Mouse (Mus musculus) kidney, embryonic 16.5 days (tissue): ENCODE results near the gene Ldhd. TPM values are rescaled to one million over a fixed set of nuclear protein-coding genes. Genes with fewer than 3 reads are reported as not detected.

Experiments
- ATAC-seq: fragments of 200-750 bp; cut with Nextera tagmentation; 2 replicates; pipeline ENCODE4 v1.8.0; 2017; ENCODE audit warnings: moderate TSS enrichment; ENCODE audit not compliant: low FRiP score, low TSS enrichment
- H3K27ac ChIP-seq: fragments of 300-500 bp; sonication (generic); 2 replicates; pipeline ENCODE4 v1.5.1; 2014; ENCODE audit warnings: low read length
- H3K27me3 ChIP-seq: fragments of 300-500 bp; sonication (generic); 2 replicates; pipeline ENCODE4 v1.6.1; 2014; ENCODE audit warnings: low read length, control low read depth, mixed read lengths; ENCODE audit not compliant: insufficient read depth
- H3K36me3 ChIP-seq: fragments of 300-500 bp; sonication (generic); 2 replicates; pipeline ENCODE4 v1.6.1; 2014; ENCODE audit warnings: low read length, control low read depth, mixed read lengths; ENCODE audit not compliant: insufficient read depth
- H3K4me1 ChIP-seq: fragments of 300-500 bp; sonication (generic); 2 replicates; pipeline ENCODE4 v1.6.1; 2014; ENCODE audit warnings: low read length, control low read depth, mixed read lengths; ENCODE audit not compliant: insufficient read depth
- H3K4me2 ChIP-seq: fragments of 300-500 bp; sonication (generic); replicated peaks from 2 replicates; pipeline ENCODE4 v1.6.1; 2014; ENCODE audit warnings: low read depth, low read length
- H3K4me3 ChIP-seq: fragments of 300-500 bp; sonication (generic); 2 replicates; pipeline ENCODE4 v1.5.1; 2014; ENCODE audit warnings: mild to moderate bottlenecking, low read length
- H3K9ac ChIP-seq: fragments of 300-500 bp; sonication (generic); replicated peaks from 2 replicates; pipeline ENCODE4 v1.6.1; 2014; ENCODE audit warnings: low read length
- H3K9me3 ChIP-seq: fragments of 300-500 bp; sonication (generic); 2 replicates; pipeline ENCODE4 v1.6.1; 2016; ENCODE audit warnings: low read length, control low read depth
- WGBS: fragments of 180-500 bp; shearing (Covaris S2); extraction: QIAGEN DNeasy Blood & Tissue Kit; methylation state at CpG from one replicate; pipeline ENCODE4 v1.1.7; 2014; 5-methylcytosine and 5-hydroxymethylcytosine counted together
- polyA plus RNA-seq: library from polyadenylated mRNA; unstranded; fragments of >200 nt; fragmentation: Nextera tagmentation; extraction: Ambion mirVana; gene quantifications from 2 replicates; pipeline ENCODE4 v1.2.1, GENCODE M21; 2015

The Ldhd gene
- polyA plus RNA-seq, 1 experiment from 2014 or later: 2.8 TPM

- WGBS: 85% methylated on average over 19 of the region's 19 CpGs
- no peak overlapping the region for H3K9ac ChIP-seq
- no peak overlapping the region for H3K4me3 ChIP-seq
- no peaks in the 10 kb centered on the region; the same call in 1 of the 2 replicates for H3K36me3 ChIP-seq
- H3K9me3 ChIP-seq: no peaks in the 10 kb centered on the region
- H3K4me2 ChIP-seq: no peak overlapping the region
- no peak for ATAC-seq
- no peak overlapping the region for H3K27ac ChIP-seq
- H3K27me3 ChIP-seq: no peaks in the 10 kb centered on the region
- H3K4me1 ChIP-seq: peaks cover 10% of the 10 kb centered on the region
These were observed 1.2 kb downstream of the Ldhd start for GRCm38 (mm10) chr8:111628894-111629501.

- ATAC-seq: no peak
- Histone ChIP-seq H3K9me3 (no peaks in the 10 kb centered on the region), H3K27me3 (no peaks in the 10 kb centered on the region), H3K27ac (no peak overlapping the region), H3K4me3 (no peak overlapping the region), H3K4me1 (peaks cover 10% of the 10 kb centered on the region), H3K4me2 (no peak overlapping the region), H3K36me3 (no peaks in the 10 kb centered on the region; the same call in 1 of the 2 replicates), H3K9ac (no peak overlapping the region)
- 93% methylated on average over 12 of the region's 12 CpGs for WGBS
These were observed 1.8 kb downstream of the Ldhd start for GRCm38 (mm10) chr8:111628401-111628800.

- WGBS: 95% methylated on average over 9 of the region's 9 CpGs
- H3K9ac ChIP-seq: no peak overlapping the region
- no peaks in the 10 kb centered on the region for H3K27me3 ChIP-seq
- peaks cover 2% of the 10 kb centered on the region; the same call in 1 of the 2 replicates for H3K36me3 ChIP-seq
- peaks cover 10% of the 10 kb centered on the region for H3K4me1 ChIP-seq
- H3K4me2 ChIP-seq: no peak overlapping the region
- no peak overlapping the region for H3K4me3 ChIP-seq
- H3K27ac ChIP-seq: no peak overlapping the region
- no peaks in the 10 kb centered on the region for H3K9me3 ChIP-seq
- ATAC-seq: no peak
These were observed 2.3 kb downstream of the Ldhd start for GRCm38 (mm10) chr8:111627923-111628322.

GRCm38 (mm10) chr8:111626933-111627332, 3.2 kb downstream of the Ldhd start:
- WGBS: 80% methylated on average over 14 of the region's 14 CpGs
- Histone ChIP-seq H3K9ac (no peak overlapping the region), H3K27ac (no peak overlapping the region), H3K27me3 (no peaks in the 10 kb centered on the region), H3K9me3 (no peaks in the 10 kb centered on the region), H3K4me1 (peaks cover 10% of the 10 kb centered on the region), H3K36me3 (peaks cover 8% of the 10 kb centered on the region; the same call in 1 of the 2 replicates), H3K4me3 (no peak overlapping the region), H3K4me2 (no peak overlapping the region)
- no peak for ATAC-seq

GRCm38 (mm10) chr8:111626528-111626820, 3.7 kb downstream of the Ldhd start:
- no peaks in the 10 kb centered on the region for H3K27me3 ChIP-seq
- no peaks in the 10 kb centered on the region for H3K9me3 ChIP-seq
- no peak for ATAC-seq
- H3K4me1 ChIP-seq: peaks cover 10% of the 10 kb centered on the region
- peaks cover 12% of the 10 kb centered on the region; the same call in 1 of the 2 replicates for H3K36me3 ChIP-seq
- no peak overlapping the region for H3K9ac ChIP-seq
- H3K4me2 ChIP-seq: no peak overlapping the region
- 74% methylated on average over 8 of the region's 8 CpGs for WGBS
- H3K27ac ChIP-seq: no peak overlapping the region
- H3K4me3 ChIP-seq: no peak overlapping the region

GRCm38 (mm10) chr8:111625694-111626527, 4.3 kb downstream of the Ldhd start:
- H3K4me3 ChIP-seq: no peak overlapping the region
- no peaks in the 10 kb centered on the region for H3K9me3 ChIP-seq
- H3K36me3 ChIP-seq: peaks cover 14% of the 10 kb centered on the region; the same call in 1 of the 2 replicates
- H3K9ac ChIP-seq: no peak overlapping the region
- H3K4me2 ChIP-seq: no peak overlapping the region
- WGBS: 30% methylated on average over 6 of the region's 6 CpGs
- no peak overlapping the region for H3K27ac ChIP-seq
- H3K27me3 ChIP-seq: no peaks in the 10 kb centered on the region
- no peak for ATAC-seq
- peaks cover 10% of the 10 kb centered on the region for H3K4me1 ChIP-seq

- peaks cover 17% of the 10 kb centered on the region; the same call in 1 of the 2 replicates for H3K36me3 ChIP-seq
- no peak overlapping the region for H3K4me2 ChIP-seq
- H3K27me3 ChIP-seq: no peaks in the 10 kb centered on the region
- no peaks in the 10 kb centered on the region for H3K9me3 ChIP-seq
- peaks cover 7% of the 10 kb centered on the region for H3K4me1 ChIP-seq
- no peak overlapping the region for H3K9ac ChIP-seq
- WGBS: 92% methylated on average over 10 of the region's 10 CpGs
- H3K4me3 ChIP-seq: no peak overlapping the region
- peak overlapping the region; percentile 54 for H3K27ac ChIP-seq
- no peak for ATAC-seq
These were observed 5.3 kb downstream of the Ldhd start for GRCm38 (mm10) chr8:111624853-111625221.

- 79% methylated on average over 12 of the region's 12 CpGs for WGBS
- Histone ChIP-seq H3K4me2 (no peak overlapping the region), H3K4me3 (no peak overlapping the region), H3K9ac (no peak overlapping the region), H3K4me1 (peaks cover 5% of the 10 kb centered on the region), H3K36me3 (peaks cover 19% of the 10 kb centered on the region; the same call in 1 of the 2 replicates), H3K27ac (peak overlapping the region; percentile 54), H3K9me3 (no peaks in the 10 kb centered on the region), H3K27me3 (no peaks in the 10 kb centered on the region)
- peak; percentile 63 for ATAC-seq
These were observed 5.9 kb downstream of the Ldhd start for GRCm38 (mm10) chr8:111624081-111624852.

GRCm38 (mm10) chr8:111622553-111622952, 7.6 kb downstream of the Ldhd start:
- ATAC-seq: no peak
- H3K36me3 ChIP-seq: peaks cover 20% of the 10 kb centered on the region; the same call in 1 of the 2 replicates

More at GRCm38 (mm10) chr8:111622553-111622952, 7.6 kb downstream of the Ldhd start:
- Histone ChIP-seq H3K9ac (no peak overlapping the region), H3K4me2 (no peak overlapping the region), H3K27me3 (no peaks in the 10 kb centered on the region), H3K4me3 (no peak overlapping the region), H3K9me3 (no peaks in the 10 kb centered on the region), H3K27ac (no peak overlapping the region), H3K4me1 (peaks cover 5% of the 10 kb centered on the region)
- WGBS: 80% methylated on average over 10 of the region's 10 CpGs
